Mouse (Mus musculus) intestine, embryonic 14.5 days (tissue): ENCODE measurements around the gene Pop5. TPM values are rescaled to one million over a fixed set of nuclear protein-coding genes. Genes with fewer than 3 reads are reported as not detected.

Experiments used
- ATAC-seq: fragments of 200-750 bp; cut with Nextera tagmentation; replicated peaks from 2 replicates; pipeline ENCODE4 v1.8.0; 2017; ENCODE audit warnings: low read depth, moderate number of reproducible peaks, moderate TSS enrichment, moderate library complexity; ENCODE audit not compliant: low FRiP score, low TSS enrichment
- DNase-seq: peaks from one replicate; pipeline ENCODE4 v3.0.0-alpha.2; 2018; ENCODE audit warnings: low spot score
- H3K27ac ChIP-seq: fragments of 300-500 bp; sonication (generic); 2 replicates; pipeline ENCODE4 v1.5.1; 2014; ENCODE audit warnings: low read depth, mild to moderate bottlenecking, control low read depth
- H3K27me3 ChIP-seq: fragments of 300-500 bp; sonication (generic); replicated peaks from 2 replicates; pipeline ENCODE4 v1.6.1; 2014; ENCODE audit warnings: low read length, control low read depth; ENCODE audit not compliant: control insufficient read depth, insufficient read depth
- H3K36me3 ChIP-seq: fragments of 300-500 bp; sonication (generic); 2 replicates; pipeline ENCODE4 v1.6.1; 2014; ENCODE audit warnings: low read length, control low read depth; ENCODE audit not compliant: control insufficient read depth, insufficient read depth
- H3K4me1 ChIP-seq: fragments of 300-500 bp; sonication (generic); replicated peaks from 2 replicates; pipeline ENCODE4 v1.6.1; 2014; ENCODE audit warnings: low read length, control low read depth, mixed read lengths; ENCODE audit not compliant: control insufficient read depth, insufficient read depth
- H3K4me2 ChIP-seq: fragments of 300-500 bp; sonication (generic); 2 replicates; pipeline ENCODE4 v1.6.1; 2014; ENCODE audit warnings: low read length
- H3K4me3 ChIP-seq: fragments of 300-500 bp; sonication (generic); 2 replicates; pipeline ENCODE4 v1.5.1; 2014; ENCODE audit warnings: low read depth, low read length, control low read depth, mixed read lengths
- H3K9ac ChIP-seq: fragments of 300-500 bp; sonication (generic); 2 replicates; pipeline ENCODE4 v1.6.1; 2014; ENCODE audit warnings: mild to moderate bottlenecking, low read length
- H3K9me3 ChIP-seq: fragments of 300-500 bp; sonication (generic); 2 replicates; pipeline ENCODE4 v1.6.1; 2016; ENCODE audit warnings: low read length, control low read depth; ENCODE audit not compliant: control insufficient read depth
- WGBS: fragments of 180-500 bp; shearing (Covaris S2); extraction: QIAGEN DNeasy Blood & Tissue Kit; methylation state at CpG from one replicate; pipeline ENCODE4 v1.1.7; 2014; 5-methylcytosine and 5-hydroxymethylcytosine counted together
- polyA plus RNA-seq: library from polyadenylated mRNA; unstranded; fragments of >200 nt; fragmentation: Nextera tagmentation; extraction: Ambion mirVana; gene quantifications from 2 replicates; pipeline ENCODE4 v1.2.1, GENCODE M21; 2014

Pop5 gene
- polyA plus RNA-seq, 1 experiment from 2014 or later: 140 TPM

DNA sequence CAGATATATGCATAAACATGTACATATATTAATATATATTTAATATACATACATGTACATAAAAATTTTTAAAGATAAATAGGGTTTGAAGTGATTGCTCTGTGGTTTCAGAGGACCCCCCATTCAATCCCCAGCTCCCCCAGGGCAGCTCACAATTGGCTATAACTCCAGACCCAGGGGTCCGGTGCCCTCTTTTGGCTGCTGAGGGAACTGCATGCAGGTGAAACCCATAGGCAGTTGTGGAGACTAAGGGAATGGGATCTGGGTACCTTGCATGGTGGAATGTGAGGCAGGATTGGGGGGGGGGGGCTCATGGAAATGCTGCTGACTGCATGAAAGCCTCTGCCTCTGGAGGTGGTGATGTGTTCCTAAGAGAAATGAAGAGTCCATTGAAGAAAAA is 25.3 kb upstream of the Pop5 start:
- Histone ChIP-seq H3K4me3 (no peak overlapping the region), H3K4me2 (no peak overlapping the region), H3K36me3 (no peaks in the 10 kb centered on the region), H3K27me3 (peaks cover under 1% of the 10 kb centered on the region; the same call in 1 of the 2 replicates), H3K9ac (no peak overlapping the region), H3K9me3 (no peaks in the 10 kb centered on the region), H3K4me1 (no peaks in the 10 kb centered on the region), H3K27ac (no peak overlapping the region)
- DNase-seq: no peak
- WGBS: 12% methylated on average over 1 of the region's 1 CpGs
- no peak for ATAC-seq

DNA sequence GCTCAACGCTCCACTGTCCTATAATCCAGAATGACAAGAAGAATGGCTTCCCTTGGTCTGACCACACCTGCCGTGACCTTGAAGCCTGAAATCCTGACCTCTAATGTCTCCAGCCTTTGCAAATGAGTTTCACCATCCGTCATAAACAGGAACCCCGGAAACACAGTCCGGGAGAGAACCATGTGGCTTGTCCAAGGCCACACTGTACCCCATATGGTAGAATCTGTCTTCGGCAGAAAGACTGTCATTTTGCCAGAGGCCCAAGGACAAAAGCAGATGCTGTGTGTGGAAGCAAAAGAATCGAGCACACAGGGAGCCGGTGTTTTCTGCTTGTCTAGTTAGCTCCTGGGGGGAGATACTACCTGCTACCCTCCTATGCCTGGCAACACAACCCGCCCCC is 23.2 kb upstream of the Pop5 start:
- no peak overlapping the region for H3K9ac ChIP-seq
- no peak overlapping the region for H3K4me3 ChIP-seq
- H3K27ac ChIP-seq: no peak overlapping the region
- no peaks in the 10 kb centered on the region for H3K9me3 ChIP-seq
- WGBS: 78% methylated on average over 9 of the region's 9 CpGs
- no peak overlapping the region for H3K4me2 ChIP-seq
- ATAC-seq (no peak), DNase-seq (no peak)
- no peaks in the 10 kb centered on the region for H3K36me3 ChIP-seq
- H3K27me3 ChIP-seq: peaks cover 6% of the 10 kb centered on the region
- H3K4me1 ChIP-seq: no peaks in the 10 kb centered on the region

DNA sequence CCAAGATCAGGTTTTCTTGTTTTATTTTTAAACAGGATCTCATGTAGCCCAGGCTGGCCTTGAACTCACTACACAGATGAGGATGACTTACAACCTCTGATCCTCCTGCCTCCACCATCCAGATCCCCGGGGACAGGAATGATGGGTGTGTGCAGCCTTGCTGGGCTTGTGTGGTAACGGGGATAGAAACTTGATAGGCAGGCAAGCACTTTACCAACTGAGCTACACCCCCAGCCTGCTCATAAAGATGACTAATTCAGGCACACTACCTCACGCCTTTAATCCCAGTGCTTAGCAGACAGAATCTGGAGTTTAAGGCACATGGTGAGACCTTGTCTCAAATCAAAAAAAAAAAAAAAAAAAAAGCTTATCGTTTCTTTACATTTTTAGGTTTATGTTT is 22.8 kb upstream of the Pop5 start:
- H3K4me2 ChIP-seq: no peak overlapping the region
- H3K9me3 ChIP-seq: no peaks in the 10 kb centered on the region
- no peak overlapping the region for H3K27ac ChIP-seq
- DNase-seq (no peak), ATAC-seq (no peak)
- 50% methylated on average over 4 of the region's 4 CpGs for WGBS
- no peak overlapping the region for H3K9ac ChIP-seq
- no peaks in the 10 kb centered on the region for H3K36me3 ChIP-seq
- H3K4me1 ChIP-seq: no peaks in the 10 kb centered on the region
- peaks cover 6% of the 10 kb centered on the region for H3K27me3 ChIP-seq
- H3K4me3 ChIP-seq: no peak overlapping the region

DNA sequence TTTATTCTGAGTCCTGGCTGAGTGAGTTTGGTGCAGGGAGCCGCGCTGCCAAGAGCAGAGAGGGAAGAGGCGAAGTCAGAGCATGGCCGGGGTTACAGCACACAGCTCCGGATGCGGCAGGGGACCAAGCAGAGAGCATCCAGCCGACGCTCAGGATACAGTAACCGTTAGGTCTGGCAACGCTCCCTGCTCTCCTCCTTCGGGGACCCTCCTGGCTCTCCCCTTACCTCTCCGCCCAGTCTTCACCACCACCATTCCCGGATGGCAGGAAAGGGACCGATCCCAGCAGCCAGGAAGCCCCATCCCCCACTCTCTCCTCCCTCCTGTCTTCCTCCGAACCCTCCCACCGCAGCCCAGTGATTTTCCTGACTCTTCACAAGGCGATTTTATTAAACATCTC is 20.8 kb upstream of the Pop5 start:
- H3K4me2 ChIP-seq: peak overlapping the region; percentile 63
- WGBS: under 1% methylated on average over 17 of the region's 17 CpGs
- no peaks in the 10 kb centered on the region for H3K4me1 ChIP-seq
- no peak overlapping the region for H3K27ac ChIP-seq
- DNase-seq (no peak), ATAC-seq (0 out of 2 replicates have a peak, but pooled peaks have one; percentile 48)
- H3K9me3 ChIP-seq: no peaks in the 10 kb centered on the region
- peak overlapping the region; percentile 43 for H3K9ac ChIP-seq
- peak overlapping the region; percentile 39 for H3K4me3 ChIP-seq
- H3K36me3 ChIP-seq: no peaks in the 10 kb centered on the region
- peaks cover 6% of the 10 kb centered on the region for H3K27me3 ChIP-seq

DNA sequence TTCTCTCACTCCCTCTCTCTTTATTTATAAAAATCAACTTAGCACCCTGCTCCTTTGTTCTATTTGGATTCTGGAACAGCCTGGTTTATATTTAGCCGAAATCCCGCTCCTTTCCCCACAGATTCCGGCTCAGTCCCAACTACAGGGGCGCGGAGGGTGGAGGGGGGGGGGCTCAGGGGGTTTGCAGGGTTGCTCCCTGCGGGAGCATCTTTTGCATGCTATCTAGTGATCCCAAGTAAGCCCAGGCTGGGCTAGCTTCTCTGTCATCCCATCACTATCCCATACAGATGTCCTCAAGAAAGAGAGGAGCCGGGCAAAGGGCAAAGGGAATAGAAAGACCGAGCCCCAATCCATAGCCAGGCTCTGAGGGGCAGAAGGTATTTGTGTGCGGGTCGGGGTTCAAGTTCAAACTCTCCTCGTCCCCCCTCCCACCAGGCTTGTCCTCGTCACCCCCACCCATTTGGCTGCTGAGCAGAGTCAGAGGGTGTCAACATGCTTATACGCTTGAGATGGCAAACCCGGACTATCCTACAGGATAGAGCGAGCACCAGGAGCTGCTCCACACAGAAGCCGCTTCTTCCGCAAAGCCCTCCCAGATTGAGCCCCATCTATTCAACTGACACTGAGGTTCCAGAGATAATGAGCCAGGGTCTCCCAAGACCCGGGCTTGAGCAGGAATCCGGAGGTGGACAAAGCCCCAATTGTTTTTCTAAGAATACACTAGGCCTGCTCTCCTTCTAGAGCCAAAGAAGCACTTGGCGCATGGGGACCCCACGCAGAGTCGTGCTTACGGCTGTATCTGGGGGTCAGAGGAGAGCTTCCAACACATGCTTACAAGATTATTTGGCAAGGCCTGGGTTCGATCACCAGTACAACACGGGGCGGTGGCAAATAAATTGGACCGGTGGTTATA is 20.1 kb upstream of the Pop5 start:
- Histone ChIP-seq H3K9me3 (no peaks in the 10 kb centered on the region), H3K27ac (no peak overlapping the region), H3K9ac (peak overlapping the region; percentile 43), H3K4me3 (peak overlapping the region; percentile 39), H3K27me3 (peaks cover 6% of the 10 kb centered on the region), H3K4me1 (no peaks in the 10 kb centered on the region), H3K36me3 (no peaks in the 10 kb centered on the region), H3K4me2 (peak overlapping the region; percentile 63)
- no peak for DNase-seq
- no peak for ATAC-seq
- 26% methylated on average over 27 of the region's 27 CpGs for WGBS

DNA sequence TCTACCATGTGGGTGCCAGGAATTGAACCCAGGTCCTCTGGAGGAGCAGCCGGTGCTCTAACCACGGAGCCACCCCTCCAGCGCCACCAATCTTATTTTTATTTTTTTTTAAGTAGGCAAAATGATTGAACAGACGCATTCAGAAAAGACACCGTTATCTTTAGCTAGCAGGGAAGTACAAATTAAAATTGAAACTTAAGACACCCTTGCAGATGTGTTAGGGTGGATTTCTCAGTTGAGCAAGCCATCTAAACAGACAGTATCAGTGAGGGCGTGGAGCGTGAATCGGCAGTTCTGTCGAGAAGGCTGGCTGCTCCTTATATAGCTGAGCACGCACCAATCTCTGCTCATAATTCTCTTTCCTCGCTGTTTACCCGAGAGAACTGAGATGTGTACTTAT is 17.6 kb upstream of the Pop5 start:
- DNase-seq (no peak), ATAC-seq (no peak)
- Histone ChIP-seq H3K4me3 (no peak overlapping the region), H3K9ac (no peak overlapping the region), H3K36me3 (no peaks in the 10 kb centered on the region), H3K4me1 (no peaks in the 10 kb centered on the region), H3K27me3 (peaks cover 6% of the 10 kb centered on the region), H3K4me2 (no peak overlapping the region), H3K9me3 (0 out of 2 replicates have a peak, but pooled peaks cover 3% of the 10 kb centered on the region), H3K27ac (no peak overlapping the region)
- WGBS: 90% methylated on average over 12 of the region's 12 CpGs

DNA sequence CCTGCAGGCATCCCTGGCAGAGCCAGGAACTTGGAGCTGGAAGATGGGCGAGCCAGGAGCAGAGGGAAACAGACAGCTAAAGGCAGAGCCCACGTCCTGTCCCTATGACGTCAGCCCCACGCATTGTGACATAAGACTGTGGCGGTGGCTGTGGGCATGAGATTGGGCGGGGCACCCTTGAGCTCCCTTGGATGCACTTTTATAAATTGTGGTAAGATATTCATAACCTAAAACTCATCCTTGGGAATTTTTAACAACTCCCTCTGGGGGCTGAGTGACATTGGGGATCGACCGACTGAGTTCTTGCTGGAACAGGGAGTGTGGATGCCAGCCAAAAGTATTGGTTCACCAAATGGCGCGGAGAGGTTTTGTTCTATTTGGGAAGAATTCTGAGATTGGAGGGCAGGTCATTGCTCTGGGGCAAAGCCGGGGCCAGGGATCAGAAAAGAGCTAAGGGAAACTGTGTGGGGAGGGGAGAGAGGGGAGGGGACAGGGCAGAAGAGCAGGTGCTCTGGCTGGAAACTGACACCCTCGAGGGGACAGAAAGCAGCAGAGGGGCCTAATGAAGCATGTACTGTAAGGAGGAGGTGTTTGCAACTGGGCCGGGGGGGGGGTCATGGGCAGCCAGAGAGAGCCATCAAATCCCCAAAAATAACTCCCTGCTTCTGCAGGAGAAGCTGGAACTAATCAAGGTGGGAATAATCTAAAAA is 14.6 kb upstream of the Pop5 start:
- ATAC-seq (no peak), DNase-seq (no peak)
- 0 out of 2 replicates have a peak, but pooled peaks cover 3% of the 10 kb centered on the region for H3K9me3 ChIP-seq
- no peaks in the 10 kb centered on the region for H3K27me3 ChIP-seq
- H3K36me3 ChIP-seq: no peaks in the 10 kb centered on the region
- H3K4me3 ChIP-seq: no peak overlapping the region
- 40% methylated on average over 13 of the region's 13 CpGs for WGBS
- no peaks in the 10 kb centered on the region for H3K4me1 ChIP-seq
- H3K27ac ChIP-seq: no peak overlapping the region
- no peak overlapping the region; the same call in 1 of the 2 replicates for H3K9ac ChIP-seq
- no peak overlapping the region for H3K4me2 ChIP-seq

DNA sequence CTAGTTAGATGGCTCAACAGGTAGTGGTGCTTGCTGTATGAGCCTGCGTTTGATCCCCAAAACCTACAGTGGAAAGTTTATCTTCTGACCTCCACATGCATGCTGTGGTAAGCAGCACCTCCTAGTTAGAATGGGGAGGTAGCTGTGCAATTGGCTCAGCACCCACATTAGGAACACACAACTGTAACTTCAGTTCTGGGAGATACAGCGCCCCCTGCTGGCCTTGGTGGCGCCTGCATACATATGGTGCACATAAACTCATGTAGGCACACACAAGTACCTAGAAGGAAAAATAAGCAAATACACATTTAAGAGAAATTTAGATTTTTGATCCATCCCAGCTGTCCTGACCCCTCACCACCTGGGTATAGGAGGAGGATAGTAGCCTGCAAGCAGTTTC is 13.2 kb upstream of the Pop5 start:
- WGBS: 77% methylated on average over 3 of the region's 3 CpGs
- Histone ChIP-seq H3K27ac (no peak overlapping the region), H3K9ac (no peak overlapping the region), H3K27me3 (no peaks in the 10 kb centered on the region), H3K4me1 (no peaks in the 10 kb centered on the region), H3K4me3 (no peak overlapping the region), H3K9me3 (0 out of 2 replicates have a peak, but pooled peaks cover 3% of the 10 kb centered on the region), H3K4me2 (no peak overlapping the region), H3K36me3 (no peaks in the 10 kb centered on the region)
- ATAC-seq (no peak), DNase-seq (no peak)
